Mouse (Mus musculus): ENCODE measurements around the gene Reg3d.
"Not testable (repeated sequence)": the region's sequence is repeated elsewhere in the genome, so short reads cannot be mapped to it uniquely, and the experiment has no call there.

DNA sequence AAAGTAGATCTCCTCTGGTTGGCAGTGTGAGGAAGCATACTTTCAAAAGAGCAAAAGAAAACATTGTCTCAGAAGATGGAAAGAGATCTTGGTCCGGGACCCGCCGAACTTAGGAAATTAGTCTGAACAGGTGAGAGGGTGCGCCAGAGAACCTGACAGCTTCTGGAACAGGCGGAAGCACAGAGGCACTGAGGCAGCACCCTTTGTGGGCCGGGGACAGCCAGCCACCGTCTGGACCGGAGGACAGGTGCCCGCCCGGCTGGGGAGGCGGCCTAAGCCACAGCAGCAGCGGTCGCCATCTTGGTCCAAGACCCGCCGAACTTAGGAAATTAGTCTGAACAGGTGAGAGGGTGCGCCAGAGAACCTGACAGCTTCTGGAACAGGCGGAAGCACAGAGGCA, 16.7 kb upstream of the Reg3d start, which contains the start of gene Reg2:
- TF ChIP-seq CTCF (IDR thresholded peaks at IDR 0.05; ENCODE audit: low read depth, low read length); POLR2A (IDR thresholded peaks at IDR 0.05; ENCODE audit: extremely low read depth, insufficient read depth, low read length): not testable (repeated sequence)

Measured in liver, adult 2 months (tissue).